Mouse (Mus musculus): ENCODE data around the gene Tbc1d13. TPM values are rescaled to one million over a fixed set of nuclear protein-coding genes. Genes with fewer than 3 reads are reported as not detected.

The Tbc1d13 gene
- 2.8 and 3.7 TPM in 2 replicates for polyA plus RNA-seq (2015; fragmentation: Nextera tagmentation; extraction: Ambion mirVana)

GRCm38 (mm10) chr2:30133613-30134377 is at the start of gene Tbc1d13:
Gene Tbc1d13 (plus strand): TSS chr2:30133746.
- Histone ChIP-seq H3K36me3 (peaks cover 16% of the 10 kb centered on the region), H3K4me1 (replicated peaks) (peaks cover 53% of the 10 kb centered on the region), H3K9ac (peak within 1 kb of the TSS; percentile 89), H3K4me3 (replicated peaks) (peak within 1 kb of the TSS; percentile 93), H3K27me3 (no peaks in the 10 kb centered on the region), H3K9me3 (replicated peaks) (no peaks in the 10 kb centered on the region), H3K4me2 (peak within 1 kb of the TSS; percentile 96), H3K27ac (peak within 1 kb of the TSS; percentile 89)
- DNase-seq (peak; percentile 98), ATAC-seq (ENCODE audit: low read depth) (peak; percentile 94)
- WGBS (ENCODE audit: insufficient replicate concordance): under 1% methylated on average over 46 of the region's 46 CpGs

- Histone ChIP-seq H3K36me3 (no peaks in the 10 kb centered on the region; the same call in 1 of the 2 replicates), H3K4me1 (replicated peaks) (peaks cover 12% of the 10 kb centered on the region), H3K27me3 (no peaks in the 10 kb centered on the region), H3K27ac (no peak overlapping the region), H3K4me3 (replicated peaks) (no peak overlapping the region), H3K9ac (no peak overlapping the region), H3K9me3 (replicated peaks) (no peaks in the 10 kb centered on the region), H3K4me2 (peak overlapping the region; percentile 20; the same call in 1 of the 2 replicates)
- no peak for ATAC-seq (ENCODE audit: low read depth)
- WGBS (ENCODE audit: insufficient replicate concordance): 57% methylated on average over 5 of the region's 5 CpGs
- no peak for DNase-seq
Measured at GRCm38 (mm10) chr2:30084113-30084512, 49.4 kb upstream of the Tbc1d13 start.

GRCm38 (mm10) chr2:30084632-30085031 is 48.9 kb upstream of the Tbc1d13 start:
- Histone ChIP-seq H3K4me2 (peak overlapping the region; percentile 20; the same call in 1 of the 2 replicates), H3K36me3 (no peaks in the 10 kb centered on the region; the same call in 1 of the 2 replicates), H3K4me1 (replicated peaks) (peaks cover 6% of the 10 kb centered on the region), H3K4me3 (replicated peaks) (no peak overlapping the region), H3K27ac (no peak overlapping the region), H3K9ac (no peak overlapping the region), H3K27me3 (no peaks in the 10 kb centered on the region), H3K9me3 (replicated peaks) (no peaks in the 10 kb centered on the region)
- whole genome bisulfite sequencing (ENCODE audit: insufficient replicate concordance): 44% methylated on average over 12 of the region's 12 CpGs
- ATAC-seq (ENCODE audit: low read depth) (no peak), DNase-seq (no peak)

GRCm38 (mm10) chr2:30087310-30087709 is 46.2 kb upstream of the Tbc1d13 start:
- Histone ChIP-seq H3K4me1 (replicated peaks) (peaks cover 13% of the 10 kb centered on the region), H3K9me3 (replicated peaks) (no peaks in the 10 kb centered on the region), H3K4me3 (replicated peaks) (no peak overlapping the region), H3K36me3 (peaks cover 24% of the 10 kb centered on the region), H3K9ac (no peak overlapping the region), H3K4me2 (no peak overlapping the region), H3K27me3 (no peaks in the 10 kb centered on the region), H3K27ac (no peak overlapping the region)
- no peak for DNase-seq
- 72% methylated on average over 4 of the region's 4 CpGs for WGBS (ENCODE audit: insufficient replicate concordance)
- ATAC-seq (ENCODE audit: low read depth): no peak

- Histone ChIP-seq H3K9ac (no peak overlapping the region), H3K4me1 (replicated peaks) (peaks cover 35% of the 10 kb centered on the region), H3K9me3 (replicated peaks) (no peaks in the 10 kb centered on the region), H3K27ac (no peak overlapping the region), H3K36me3 (peaks cover 24% of the 10 kb centered on the region), H3K27me3 (no peaks in the 10 kb centered on the region), H3K4me3 (replicated peaks) (no peak overlapping the region), H3K4me2 (no peak overlapping the region)
- 90% methylated on average over 12 of the region's 12 CpGs for WGBS (ENCODE audit: insufficient replicate concordance)
- ATAC-seq (ENCODE audit: low read depth) (no peak), DNase-seq (no peak)
Measured at GRCm38 (mm10) chr2:30091521-30091920, 42.0 kb upstream of the Tbc1d13 start.

- 49% methylated on average over 6 of the region's 6 CpGs for WGBS (ENCODE audit: insufficient replicate concordance)
- Histone ChIP-seq H3K27me3 (no peaks in the 10 kb centered on the region), H3K4me1 (replicated peaks) (peaks cover 35% of the 10 kb centered on the region), H3K4me3 (replicated peaks) (peak overlapping the region; percentile 87), H3K9ac (peak overlapping the region; percentile 88), H3K27ac (peak overlapping the region; percentile 81), H3K4me2 (peak overlapping the region; percentile 85), H3K36me3 (peaks cover 24% of the 10 kb centered on the region), H3K9me3 (replicated peaks) (no peaks in the 10 kb centered on the region)
- ATAC-seq (ENCODE audit: low read depth): no peak
- no peak for DNase-seq
Measured at GRCm38 (mm10) chr2:30092280-30092918, 41.1 kb upstream of the Tbc1d13 start.

- Histone ChIP-seq H3K27me3 (no peaks in the 10 kb centered on the region), H3K9me3 (replicated peaks) (no peaks in the 10 kb centered on the region), H3K27ac (peak within 1 kb of the TSS; percentile 81), H3K4me1 (replicated peaks) (peaks cover 37% of the 10 kb centered on the region), H3K36me3 (peaks cover 30% of the 10 kb centered on the region), H3K4me2 (peak within 1 kb of the TSS; percentile 85), H3K4me3 (replicated peaks) (peak within 1 kb of the TSS; percentile 87), H3K9ac (peak within 1 kb of the TSS; percentile 88)
- ATAC-seq (ENCODE audit: low read depth) (peak; percentile 98), DNase-seq (peak; percentile 99)
- under 1% methylated on average over 51 of the region's 51 CpGs for WGBS (ENCODE audit: insufficient replicate concordance)
Measured at GRCm38 (mm10) chr2:30093471-30094207, 39.9 kb upstream of the Tbc1d13 start, which contains the start of gene Zdhhc12. Gene Zdhhc12 (minus strand): TSS chr2:30093648.

GRCm38 (mm10) chr2:30094208-30094588 is 39.3 kb upstream of the Tbc1d13 start:
- H3K27ac ChIP-seq: peak overlapping the region; percentile 76
- ATAC-seq (ENCODE audit: low read depth) (no peak), DNase-seq (no peak)
- peak overlapping the region; percentile 85 for H3K4me2 ChIP-seq
- no peaks in the 10 kb centered on the region for H3K9me3 ChIP-seq (replicated peaks)
- 1% methylated on average over 13 of the region's 13 CpGs for WGBS (ENCODE audit: insufficient replicate concordance)
- peak overlapping the region; percentile 87 for H3K4me3 ChIP-seq (replicated peaks)
- H3K9ac ChIP-seq: peak overlapping the region; percentile 88
- H3K4me1 ChIP-seq (replicated peaks): peaks cover 42% of the 10 kb centered on the region
- H3K27me3 ChIP-seq: no peaks in the 10 kb centered on the region
- H3K36me3 ChIP-seq: peaks cover 30% of the 10 kb centered on the region

GRCm38 (mm10) chr2:30095882-30096527 is 37.5 kb upstream of the Tbc1d13 start:
- Histone ChIP-seq H3K27me3 (no peaks in the 10 kb centered on the region), H3K4me3 (replicated peaks) (no peak overlapping the region), H3K4me1 (replicated peaks) (peaks cover 55% of the 10 kb centered on the region), H3K36me3 (peaks cover 18% of the 10 kb centered on the region), H3K9ac (no peak overlapping the region), H3K4me2 (no peak overlapping the region), H3K27ac (no peak overlapping the region), H3K9me3 (replicated peaks) (no peaks in the 10 kb centered on the region)
- DNase-seq (peak; percentile 36), ATAC-seq (ENCODE audit: low read depth) (no peak)
- 64% methylated on average over 2 of the region's 2 CpGs for WGBS (ENCODE audit: insufficient replicate concordance)

- no peak for ATAC-seq (ENCODE audit: low read depth)
- Histone ChIP-seq H3K9me3 (replicated peaks) (no peaks in the 10 kb centered on the region), H3K36me3 (peaks cover 30% of the 10 kb centered on the region), H3K4me2 (no peak overlapping the region), H3K27me3 (no peaks in the 10 kb centered on the region), H3K27ac (no peak overlapping the region), H3K9ac (peak overlapping the region; percentile 26; the same call in 1 of the 2 replicates), H3K4me1 (replicated peaks) (peaks cover 23% of the 10 kb centered on the region), H3K4me3 (replicated peaks) (no peak overlapping the region)
- no peak for DNase-seq
- WGBS (ENCODE audit: insufficient replicate concordance): 61% methylated on average over 4 of the region's 4 CpGs
Measured at GRCm38 (mm10) chr2:30100214-30100613, 33.3 kb upstream of the Tbc1d13 start.

GRCm38 (mm10) chr2:30106364-30106763 is 27.2 kb upstream of the Tbc1d13 start:
- H3K4me3 ChIP-seq (replicated peaks): no peak overlapping the region
- no peak overlapping the region for H3K27ac ChIP-seq
- H3K27me3 ChIP-seq: no peaks in the 10 kb centered on the region
- H3K4me2 ChIP-seq: no peak overlapping the region
- peaks cover 24% of the 10 kb centered on the region for H3K4me1 ChIP-seq (replicated peaks)
- DNase-seq (peak; percentile 54), ATAC-seq (ENCODE audit: low read depth) (no peak)
- no peaks in the 10 kb centered on the region for H3K9me3 ChIP-seq (replicated peaks)
- peaks cover 50% of the 10 kb centered on the region for H3K36me3 ChIP-seq
- H3K9ac ChIP-seq: no peak overlapping the region
